34 mouse cellular contexts compared by ENCODE assay signal in genomic region chr1:172122671-172123070, GRCm38 (mm10).
"Had no signal": no experiment of that assay in that cellular context is flagged by ENCODE, and none has a peak within 500 bp of the region (broad histone marks: within the 10 kb centered on the region; RNA-seq: fewer than 3 reads in every experiment).

No protein-coding gene starts in this region.

- H3K4me2 ChIP-seq: heart, embryonic 12.5 days; heart, embryonic 13.5 days; heart, embryonic 15.5 days; hindbrain, embryonic 12.5 days; hindbrain, embryonic 13.5 days; hindbrain, embryonic 14.5 days; hindbrain, embryonic 15.5 days; intestine, embryonic 15.5 days; kidney, embryonic 15.5 days had no signal

- H3K27ac ChIP-seq: heart, embryonic 10.5 days; heart, embryonic 13.5 days; heart, embryonic 15.5 days; hindbrain, embryonic 10.5 days; hindbrain, embryonic 12.5 days; hindbrain, embryonic 13.5 days; hindbrain, embryonic 14.5 days; hindbrain, embryonic 15.5 days; hindbrain, postnatal 0 days; intestine, embryonic 15.5 days; kidney, embryonic 15.5 days; kidney, postnatal 0 days; layer of hippocampus, adult 2 months had no signal

- H3K9me3 ChIP-seq: heart, embryonic 10.5 days; heart, embryonic 12.5 days; heart, embryonic 13.5 days; heart, embryonic 15.5 days; hindbrain, embryonic 10.5 days; hindbrain, embryonic 12.5 days; hindbrain, embryonic 13.5 days; hindbrain, embryonic 15.5 days; intestine, embryonic 15.5 days; kidney, embryonic 15.5 days had no signal

- H3K4me3 ChIP-seq: heart, embryonic 10.5 days; heart, embryonic 12.5 days; heart, embryonic 13.5 days; heart, embryonic 15.5 days; hindbrain, embryonic 10.5 days; hindbrain, embryonic 12.5 days; hindbrain, embryonic 13.5 days; hindbrain, embryonic 15.5 days; intestine, embryonic 15.5 days; kidney, embryonic 15.5 days; layer of hippocampus, adult 2 months had no signal

- ATAC-seq: hindbrain, embryonic 16.5 days; hindbrain, postnatal 0 days; inflammation-experienced regulatory T-cells, adult 6 months; intestine, embryonic 15.5 days; intestine, embryonic 16.5 days; intestine, postnatal 0 days had no signal

- DNase-seq: heart, postnatal 10 days; heart, postnatal 14 days; heart, postnatal 36 days; heart, postnatal 4 days; kidney, adult 11 months; kidney, adult 18-20 months; kidney, adult 2 months; kidney, adult 8-10 months; kidney, adult 9 months; kidney, postnatal 10 days; kidney, postnatal 14 days; kidney, postnatal 25 days; kidney, postnatal 36 days; kidney, postnatal 4 days; layer of hippocampus, adult 9-11 months; layer of hippocampus, postnatal 36 days had no signal

- H3K27me3 ChIP-seq: heart, embryonic 12.5 days; heart, embryonic 13.5 days; heart, embryonic 15.5 days; hindbrain, embryonic 12.5 days; hindbrain, embryonic 13.5 days; hindbrain, embryonic 15.5 days; intestine, embryonic 15.5 days; kidney, embryonic 15.5 days had no signal

- H3K9ac ChIP-seq: heart, embryonic 12.5 days; heart, embryonic 13.5 days; heart, embryonic 15.5 days; hindbrain, embryonic 12.5 days; hindbrain, embryonic 13.5 days; hindbrain, embryonic 14.5 days; hindbrain, embryonic 15.5 days; intestine, embryonic 15.5 days; kidney, embryonic 15.5 days had no signal
